Mouse (Mus musculus) embryo, embryonic 10.5 days (tissue): ENCODE results near the gene Gps2.
"Not testable (repeated sequence)": the region's sequence is repeated elsewhere in the genome, so short reads cannot be mapped to it uniquely, and the experiment has no call there.

Experiments
- DNase-seq: peaks from one replicate; pipeline ENCODE4 v3.0.0-alpha.2; 2015; ENCODE audit warnings: low spot score

Gene Gps2

DNA sequence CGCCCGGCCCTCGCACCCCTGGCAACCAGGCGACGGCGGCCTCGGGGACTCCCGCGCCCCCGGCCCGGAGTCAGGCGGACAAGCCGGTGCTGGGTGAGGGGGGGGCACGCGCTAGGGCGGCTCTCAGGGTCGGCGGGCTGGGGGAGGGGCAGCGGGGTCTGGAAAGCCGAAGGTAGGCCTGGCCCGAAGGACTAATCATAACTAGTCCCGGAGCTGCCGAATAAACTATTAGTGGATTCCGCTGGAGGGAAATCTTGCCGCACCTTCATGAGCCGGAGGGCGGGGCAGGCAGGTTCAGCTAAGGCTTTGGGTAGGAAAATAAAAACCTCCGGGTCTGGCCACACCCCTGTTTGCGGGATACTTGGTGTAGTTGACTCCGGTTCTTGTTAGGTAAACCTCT lies 22.5 kb downstream of the Gps2 start:
- peak; percentile 35 for DNase-seq

DNA sequence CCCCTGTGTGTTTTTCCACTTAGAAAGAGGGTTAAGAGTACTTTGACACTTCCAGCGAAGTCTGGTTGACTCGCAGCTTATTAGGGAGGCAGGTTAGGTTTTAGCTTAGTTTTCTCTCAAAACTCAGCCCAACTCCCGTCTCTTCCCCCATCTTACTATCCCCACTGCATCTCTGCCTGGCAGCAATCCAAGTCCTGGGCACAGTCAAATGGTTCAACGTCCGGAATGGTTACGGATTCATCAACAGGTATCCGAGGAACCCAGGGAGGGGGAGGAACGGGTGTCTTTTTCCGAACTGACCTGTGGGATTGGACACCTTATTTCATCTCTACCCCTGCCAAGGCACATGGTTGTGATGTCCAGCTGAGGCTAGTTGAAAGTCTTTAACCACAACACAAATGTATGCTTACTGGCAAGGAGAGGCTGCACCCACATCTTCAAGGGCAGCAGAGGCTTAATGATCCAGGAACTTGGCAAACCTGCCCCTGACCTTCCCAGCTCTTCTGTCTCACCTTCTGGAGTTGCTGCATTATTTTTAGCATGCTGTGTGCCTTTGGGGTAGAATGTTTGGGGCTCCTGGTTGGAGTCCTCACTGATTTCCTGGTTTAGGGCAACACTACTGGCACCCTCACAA lies 23.1 kb downstream of the Gps2 start:
- DNase-seq: no peak

- no peak for DNase-seq
Observed at GRCm38 (mm10) chr11:69937385-69937784, 23.7 kb downstream of the Gps2 start.

DNA sequence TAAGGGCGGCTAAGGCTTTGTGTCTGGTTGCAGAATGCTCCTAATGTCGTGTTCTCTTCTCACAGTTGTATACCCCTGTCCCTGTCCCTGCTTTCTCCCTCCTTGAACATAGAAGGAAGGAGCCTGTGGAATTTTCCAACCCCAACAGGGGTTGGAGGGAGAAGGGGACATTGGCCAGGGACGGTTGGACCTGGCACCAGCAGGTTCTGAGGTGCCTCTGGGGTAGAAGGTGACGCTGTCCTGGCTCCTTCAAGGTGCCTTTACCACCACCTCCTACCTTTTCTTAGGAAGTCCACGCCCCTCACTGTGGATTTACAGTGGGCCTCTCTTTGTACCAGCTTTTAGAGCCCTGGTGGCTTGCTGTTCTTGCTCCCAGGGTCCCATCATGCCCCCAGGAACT lies 24.1 kb downstream of the Gps2 start:
- no peak for DNase-seq

DNA sequence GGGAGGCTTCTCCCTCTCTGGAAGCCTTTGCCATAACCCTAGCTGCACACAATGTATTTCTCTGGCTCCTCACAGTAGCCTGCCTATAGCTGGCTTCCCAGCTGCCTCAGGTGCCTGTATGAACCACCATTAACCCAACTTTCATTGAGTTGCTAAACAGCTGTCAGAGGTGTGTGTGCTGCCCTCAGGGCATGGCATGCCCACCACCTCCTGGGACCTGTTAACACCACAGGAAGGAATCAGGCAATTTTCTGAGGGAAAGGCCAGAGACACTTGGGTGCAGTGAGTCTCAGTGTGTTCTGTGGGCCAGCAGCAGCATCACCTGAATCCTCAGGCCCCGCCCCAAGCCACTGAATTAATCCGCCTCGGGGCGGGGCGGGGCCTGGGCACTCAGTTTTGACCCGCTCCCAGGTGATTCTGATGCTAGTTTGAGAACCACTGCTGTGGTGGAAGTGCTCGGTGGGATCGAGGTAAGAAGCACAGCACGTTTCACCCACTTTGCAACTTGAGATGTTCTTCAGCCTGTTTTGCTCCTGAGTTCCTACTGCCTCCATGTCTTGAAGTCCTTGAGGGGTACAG lies 24.8 kb downstream of the Gps2 start:
- no peak for DNase-seq

- no peak for DNase-seq
Observed at GRCm38 (mm10) chr11:69939181-69939580, 25.5 kb downstream of the Gps2 start.

- DNase-seq: no peak
Observed at GRCm38 (mm10) chr11:69939731-69940130, 26.0 kb downstream of the Gps2 start.

DNA sequence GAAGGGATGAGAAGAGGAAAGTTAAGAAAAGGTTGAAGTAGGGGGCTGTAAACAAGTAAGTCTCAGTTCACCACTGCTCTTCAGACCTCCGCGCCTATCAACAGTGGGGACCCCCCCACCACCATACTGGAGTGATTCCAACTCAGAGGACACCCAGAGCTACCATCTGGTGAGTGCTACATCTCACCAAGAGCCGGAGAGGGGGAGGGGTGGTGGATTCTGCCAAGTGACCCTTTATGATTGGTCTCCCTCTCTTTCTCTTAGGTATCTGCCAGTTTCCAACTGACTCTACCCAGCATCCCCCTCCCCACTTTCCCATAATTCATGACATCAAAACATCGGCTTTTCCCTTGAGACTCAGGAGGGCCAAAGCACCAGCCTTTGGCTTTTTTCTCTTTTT lies 27.3 kb downstream of the Gps2 start:
- no peak for DNase-seq

DNA sequence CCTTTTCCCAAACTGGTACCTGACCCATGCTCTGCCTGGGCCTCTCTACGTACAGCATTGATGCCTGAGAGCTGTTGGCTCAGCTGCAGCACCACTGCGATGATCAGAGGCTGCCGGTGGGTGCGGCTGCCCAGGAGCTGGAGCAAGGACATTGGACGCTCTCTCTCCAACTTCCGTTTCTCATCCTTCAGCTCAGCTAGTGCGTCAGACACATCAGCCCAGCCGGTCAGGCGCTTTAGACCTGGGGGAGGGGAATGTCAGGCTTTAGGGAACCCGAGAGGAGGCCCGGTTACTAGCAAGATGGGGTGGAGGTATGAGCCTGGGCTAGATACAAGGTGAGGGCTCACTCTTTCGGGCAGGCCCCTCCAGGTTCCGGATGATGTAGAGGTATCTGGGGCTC lies 31.5 kb downstream of the Gps2 start:
- DNase-seq: no peak

GRCm38 (mm10) chr11:69945997-69946891 lies 32.6 kb downstream of the Gps2 start:
- DNase-seq: no peak

DNA sequence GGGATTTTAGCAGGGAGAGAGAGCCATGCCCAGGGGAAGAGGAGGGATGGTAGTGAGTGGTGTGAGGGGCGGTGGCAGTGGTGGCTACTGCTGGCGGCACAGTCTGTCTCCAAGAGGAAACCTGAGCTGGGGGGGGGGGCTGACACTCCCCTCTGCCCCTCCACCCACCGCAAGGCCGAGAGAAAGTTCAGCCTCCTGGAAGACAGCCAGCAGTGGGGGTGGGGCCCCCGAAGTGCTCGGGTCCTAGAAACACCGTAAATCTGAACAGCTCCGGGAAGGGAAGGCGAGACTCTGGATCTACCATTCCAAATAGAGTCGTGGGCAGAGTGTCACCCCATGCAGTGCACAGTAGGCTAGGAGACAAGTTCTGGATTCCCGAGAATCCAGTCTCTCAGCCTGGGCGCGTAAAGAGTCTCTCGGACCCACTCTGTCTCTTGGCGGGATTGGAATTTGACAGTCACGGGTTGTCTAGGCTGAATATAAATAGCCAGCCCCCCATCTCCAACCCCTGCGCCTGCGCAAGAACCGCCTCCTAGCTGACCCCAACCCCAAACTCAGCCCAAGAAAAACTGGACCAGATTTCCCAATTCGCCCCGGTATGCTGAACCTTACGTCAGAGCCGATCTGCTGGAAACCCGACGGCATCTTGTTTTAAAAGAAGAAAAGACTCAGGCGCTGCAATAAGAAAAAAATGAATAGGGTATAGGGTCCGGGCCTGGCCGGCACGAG lies 33.8 kb downstream of the Gps2 start:
- DNase-seq: peak; percentile 70

- peak; percentile 99 for DNase-seq
Observed at GRCm38 (mm10) chr11:69948066-69948762, 34.5 kb downstream of the Gps2 start, which contains the start of gene Slc2a4. Gene Slc2a4 (minus strand): TSS chr11:69948188.

DNA sequence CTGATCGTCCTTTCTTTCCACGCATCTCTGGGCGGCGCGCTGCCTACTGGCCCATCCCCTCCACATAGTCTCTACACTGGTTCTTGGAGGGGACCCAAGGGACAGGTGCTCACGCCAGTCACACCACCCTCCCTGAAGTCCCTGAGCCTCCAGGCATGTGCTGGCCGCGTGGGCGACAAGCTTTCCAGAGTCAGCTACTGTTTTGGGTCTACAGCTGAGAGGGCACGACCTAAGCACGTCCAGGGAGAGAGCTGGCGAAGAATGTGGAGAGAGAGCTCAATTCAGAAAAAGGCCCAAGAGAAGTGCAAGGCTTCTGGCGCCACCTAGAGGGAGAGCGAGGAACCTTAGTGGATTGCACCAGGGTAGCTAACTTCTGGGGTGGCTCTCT lies 35.1 kb downstream of the Gps2 start:
- DNase-seq: peak; percentile 97

- DNase-seq: peak; percentile 57
Observed at GRCm38 (mm10) chr11:69950807-69951459, 37.2 kb downstream of the Gps2 start.

- DNase-seq: no peak
Observed at GRCm38 (mm10) chr11:69952274-69952673, 38.6 kb downstream of the Gps2 start.

DNA sequence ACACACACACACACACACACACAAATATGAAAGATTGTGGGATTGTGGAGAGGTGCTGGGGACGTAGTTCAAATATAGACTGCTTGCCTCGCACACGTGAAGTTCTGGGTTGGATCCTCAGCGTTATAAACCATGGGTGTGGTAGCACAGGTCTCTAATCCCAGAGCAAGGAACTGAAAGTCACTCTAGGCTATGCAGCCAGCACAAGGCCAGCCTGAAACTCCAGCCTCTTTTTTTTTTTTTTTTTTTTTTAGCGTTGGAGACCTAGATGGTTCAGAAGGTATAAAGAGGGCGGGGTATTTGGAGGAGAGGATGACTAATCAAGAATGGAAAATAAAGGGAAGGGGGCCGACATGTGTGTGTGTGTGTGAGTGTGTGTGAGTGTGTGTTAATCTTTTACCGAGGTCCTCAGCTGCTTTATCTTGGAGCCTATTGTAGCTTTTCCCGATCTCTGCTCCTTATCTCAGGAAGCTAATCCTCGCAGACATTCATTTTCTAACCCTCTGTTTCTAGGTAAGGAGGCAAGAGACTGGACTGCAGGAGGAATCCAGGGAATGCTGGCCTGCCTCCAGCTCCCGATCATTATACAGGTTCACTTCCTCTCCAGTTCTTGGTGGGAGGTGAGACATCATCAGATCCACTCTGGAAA lies 39.7 kb downstream of the Gps2 start:
- no peak for DNase-seq

DNA sequence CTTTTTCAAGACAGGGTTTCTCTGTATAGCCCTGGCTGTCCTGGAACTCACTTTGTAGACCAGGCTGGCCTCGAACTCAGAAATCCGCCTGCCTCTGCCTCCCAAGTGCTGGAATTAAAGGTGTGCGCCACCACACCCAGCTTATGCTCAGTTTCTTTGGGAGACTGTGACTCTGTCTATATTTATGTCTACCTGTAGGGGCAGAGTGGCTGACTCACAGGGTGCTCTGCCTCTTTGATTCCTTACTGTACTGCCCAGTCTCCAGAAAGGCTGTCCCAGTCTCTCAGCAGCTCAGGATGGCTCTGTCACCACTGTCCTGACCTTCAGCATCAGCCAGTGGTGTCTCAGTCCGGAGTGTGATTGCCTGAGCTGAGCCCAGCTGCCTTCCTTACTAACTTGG lies 41.9 kb downstream of the Gps2 start:
- DNase-seq: not testable (repeated sequence)

GRCm38 (mm10) chr11:69956218-69956617 lies 42.5 kb downstream of the Gps2 start:
- DNase-seq: no peak

GRCm38 (mm10) chr11:69960616-69961015 lies 46.9 kb downstream of the Gps2 start:
- DNase-seq: no peak

DNA sequence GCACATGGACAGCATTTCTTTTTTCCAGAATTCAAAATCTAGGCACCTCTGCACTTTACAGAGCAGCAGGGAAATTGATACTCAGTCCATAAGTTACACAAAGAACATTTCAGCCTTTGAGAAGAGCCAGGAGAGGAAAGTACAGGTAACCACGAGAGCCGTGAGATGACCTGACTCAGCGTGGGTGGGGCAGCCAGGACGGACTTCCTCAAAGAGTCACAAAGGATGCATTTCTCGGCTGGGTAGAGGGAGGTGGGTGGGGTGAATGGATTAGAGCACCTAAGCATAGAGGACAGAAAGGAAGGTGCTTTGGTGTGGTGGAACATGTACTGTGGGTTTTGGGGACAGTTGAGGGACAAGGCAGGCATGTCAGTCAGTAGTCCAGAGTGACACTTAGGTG lies 48.2 kb downstream of the Gps2 start:
- DNase-seq: no peak
